Mouse (Mus musculus): ENCODE results near the gene Pea15a.

DNA sequence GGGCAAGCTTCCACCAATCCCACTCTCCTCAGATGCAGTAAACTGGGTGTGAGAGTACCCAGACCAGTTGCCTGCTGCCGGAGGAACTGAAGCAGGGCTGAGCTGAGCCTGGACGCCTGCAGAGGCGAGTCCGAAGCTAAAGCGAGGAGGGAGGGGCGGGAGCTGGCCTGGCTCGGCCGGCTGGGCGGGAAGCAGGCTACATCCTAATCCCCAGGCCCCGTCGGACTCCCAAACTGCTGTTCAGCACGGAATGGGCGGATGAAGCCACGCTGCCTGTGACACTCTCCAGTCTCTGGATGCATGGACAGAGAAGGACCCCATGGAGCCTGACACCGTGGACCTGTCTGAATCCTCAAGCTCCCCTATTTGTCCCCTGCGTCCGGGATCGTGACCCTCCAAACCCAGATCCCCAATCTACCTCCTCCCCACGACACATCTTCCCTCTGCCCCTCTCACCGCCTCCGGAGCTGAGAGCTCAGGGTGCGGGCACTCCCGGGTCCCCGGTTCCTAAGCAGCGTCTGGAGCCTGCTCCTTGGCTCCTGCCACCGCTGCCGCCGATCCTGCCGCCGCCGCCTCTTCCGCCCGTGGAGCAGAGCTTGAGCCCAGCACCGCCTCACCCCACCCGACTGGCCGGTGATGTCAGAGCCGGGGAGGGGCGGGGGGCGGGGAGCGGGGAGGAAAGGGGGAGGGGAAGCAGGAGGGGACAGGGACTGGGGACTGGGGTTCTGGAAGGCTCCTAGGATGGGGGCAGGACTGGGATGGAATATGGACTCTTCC lies at the start of gene Pea15a:
- TF ChIP-seq POLR2A (IDR thresholded peaks at IDR 0.05; ENCODE audit: insufficient read length, low read depth) (peak; percentile 80), POLR2AphosphoS2 (IDR thresholded peaks at IDR 0.05; ENCODE audit: insufficient read length, low read depth) (peak; percentile 59), TCF12 (IDR thresholded peaks at IDR 0.05; ENCODE audit: insufficient read depth, poor library complexity, severe bottlenecking) (no peak), MAX (IDR thresholded peaks at IDR 0.05; ENCODE audit: low read depth) (no peak), CEBPB (IDR thresholded peaks at IDR 0.05; ENCODE audit: insufficient read depth, poor library complexity, severe bottlenecking) (no peak), MYOD1 (IDR thresholded peaks at IDR 0.05; ENCODE audit: control insufficient read depth in 1 of 3, insufficient read length in 2 of 3, low read depth in 2 of 3) (no peak), USF1 (IDR thresholded peaks at IDR 0.05; ENCODE audit: low read depth) (no peak), TCF3 (IDR thresholded peaks at IDR 0.05; ENCODE audit: insufficient read length, low read depth) (no peak), REST (IDR thresholded peaks at IDR 0.05; ENCODE audit: insufficient read depth, insufficient read length) (no peak), E2F4 (IDR thresholded peaks at IDR 0.05; ENCODE audit: insufficient read depth) (no peak)
